ENCODE assay signal across 10 mouse cellular contexts in the genomic region with DNA sequence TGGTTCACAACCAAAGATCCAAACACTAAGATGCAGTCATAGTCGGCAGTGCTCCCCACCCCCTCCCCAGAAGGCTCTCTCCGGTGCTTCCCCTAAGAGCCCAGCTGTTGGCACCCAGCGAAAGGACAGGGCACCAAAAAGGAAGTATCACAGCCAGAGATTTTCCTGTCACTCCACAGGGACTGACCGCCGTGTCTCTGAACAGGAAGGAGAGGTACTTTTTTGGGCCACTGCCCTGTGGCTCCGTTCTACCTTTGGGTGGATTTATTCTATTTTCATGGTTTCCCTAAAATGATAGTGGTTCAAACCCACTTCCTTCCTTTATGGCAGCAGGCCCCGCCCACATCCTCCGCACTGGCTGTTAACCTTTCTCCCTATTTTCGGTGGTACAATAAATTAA. TPM values are rescaled to one million over a fixed set of nuclear protein-coding genes. Genes with fewer than 3 reads are reported as not detected.
DNase-seq lines count a peak whose midpoint lies in the region; ATAC-seq and TF ChIP-seq lines count a peak whose summit lies in the region.
"Had no signal": no experiment of that assay in that cellular context is flagged by ENCODE, and none has a peak within 500 bp of the region (broad histone marks: within the 10 kb centered on the region; RNA-seq: fewer than 3 reads in every experiment).

No protein-coding gene starts in this region.

- no peak for DNase-seq in kidney, adult 11 months
- DNase-seq in CD4-positive, CD25-positive, alpha-beta regulatory T cell, adult 2 months (ENCODE audit: low read depth, low spot score), result peak; percentile 57
- DNase-seq in forebrain, embryonic 11.5 days (ENCODE audit: low spot score), result no peak
- DNase-seq in layer of hippocampus, adult 11-12 months (ENCODE audit: low spot score), result no peak
- no peak for DNase-seq in hindbrain, postnatal 0 days (ENCODE audit: low spot score)
- DNase-seq: cerebellum, adult 18-20 months had no signal

- TF ChIP-seq CTCF in hindbrain, postnatal 0 days (IDR thresholded peaks at IDR 0.05; ENCODE audit: low read depth), result no peak

- H3K27me3 ChIP-seq in kidney, embryonic 15.5 days, result no peaks in the 10 kb centered on the region
- no peaks in the 10 kb centered on the region; the same call in 1 of the 2 replicates for H3K27me3 ChIP-seq in liver, embryonic 16.5 days (ENCODE audit: control insufficient read depth, insufficient read depth, low read depth, low read length)
- no peaks in the 10 kb centered on the region for H3K27me3 ChIP-seq in forebrain, embryonic 11.5 days (ENCODE audit: control insufficient read depth, insufficient read depth, low read length)
- no peaks in the 10 kb centered on the region for H3K27me3 ChIP-seq in hindbrain, postnatal 0 days (ENCODE audit: insufficient read depth, low read length)

- H3K27ac ChIP-seq in kidney, embryonic 15.5 days, result no peak overlapping the region
- no peak overlapping the region for H3K27ac ChIP-seq in liver, embryonic 16.5 days (ENCODE audit: low read length)
- H3K27ac ChIP-seq in forebrain, embryonic 11.5 days (ENCODE audit: low read depth, low read length), result no peak overlapping the region
- H3K27ac ChIP-seq in hindbrain, postnatal 0 days, result no peak overlapping the region
- H3K27ac ChIP-seq: midbrain, embryonic 10.5 days had no signal

- ATAC-seq in kidney, embryonic 15.5 days (replicated peaks; ENCODE audit: low FRiP score), result 0 out of 2 replicates have a peak, but pooled peaks have one; percentile 36
- ATAC-seq in granulocyte monocyte progenitor cell, adult 5-6 weeks (replicated peaks; ENCODE audit: poor library complexity, severe bottlenecking), result peak; percentile 94
- ATAC-seq in liver, embryonic 16.5 days (ENCODE audit: low read depth), result no peak
- ATAC-seq in forebrain, embryonic 11.5 days (replicated peaks; ENCODE audit: low FRiP score), result no peak
- ATAC-seq in hindbrain, postnatal 0 days, result no peak

- H3K4me3 ChIP-seq in kidney, embryonic 15.5 days (replicated peaks), result no peak overlapping the region
- H3K4me3 ChIP-seq in liver, embryonic 16.5 days (ENCODE audit: low read depth, low read length), result no peak overlapping the region
- no peak overlapping the region for H3K4me3 ChIP-seq in forebrain, embryonic 11.5 days (ENCODE audit: low read depth, low read length)
- H3K4me3 ChIP-seq in hindbrain, postnatal 0 days (ENCODE audit: low read length), result no peak overlapping the region
- H3K4me3 ChIP-seq: midbrain, embryonic 10.5 days had no signal

- WGBS in kidney, embryonic 15.5 days, result 41% methylated on average over 9 of the region's 9 CpGs
- 5% methylated on average over 9 of the region's 9 CpGs for WGBS in liver, embryonic 16.5 days (ENCODE audit: insufficient replicate concordance)
- WGBS in forebrain, embryonic 11.5 days, result 72% methylated on average over 9 of the region's 9 CpGs
- 69% methylated on average over 9 of the region's 9 CpGs for WGBS in hindbrain, postnatal 0 days

- H3K36me3 ChIP-seq in kidney, embryonic 15.5 days, result no peaks in the 10 kb centered on the region
- H3K36me3 ChIP-seq in liver, embryonic 16.5 days (ENCODE audit: control insufficient read depth, insufficient read depth), result no peaks in the 10 kb centered on the region
- no peaks in the 10 kb centered on the region for H3K36me3 ChIP-seq in forebrain, embryonic 11.5 days (ENCODE audit: control insufficient read depth, insufficient read depth, low read length)
- no peaks in the 10 kb centered on the region for H3K36me3 ChIP-seq in hindbrain, postnatal 0 days (ENCODE audit: insufficient read depth, low read length)
- H3K36me3 ChIP-seq: midbrain, embryonic 10.5 days had no signal

- H3K9me3 ChIP-seq in kidney, embryonic 15.5 days (replicated peaks), result no peaks in the 10 kb centered on the region
- H3K9me3 ChIP-seq in liver, embryonic 16.5 days (replicated peaks; ENCODE audit: control insufficient read depth, low read length), result no peaks in the 10 kb centered on the region
- H3K9me3 ChIP-seq in forebrain, embryonic 11.5 days (ENCODE audit: control insufficient read depth, low read length), result no peaks in the 10 kb centered on the region
- no peaks in the 10 kb centered on the region for H3K9me3 ChIP-seq in hindbrain, postnatal 0 days (ENCODE audit: low read length)
- H3K9me3 ChIP-seq: midbrain, embryonic 10.5 days had no signal

- no peak overlapping the region for H3K9ac ChIP-seq in kidney, embryonic 15.5 days
- no peak overlapping the region for H3K9ac ChIP-seq in liver, embryonic 16.5 days (ENCODE audit: low read depth, low read length)
- no peak overlapping the region for H3K9ac ChIP-seq in forebrain, embryonic 11.5 days (ENCODE audit: low read length)
- H3K9ac ChIP-seq in hindbrain, postnatal 0 days (replicated peaks; ENCODE audit: low read length), result no peak overlapping the region

- H3K4me2 ChIP-seq in kidney, embryonic 15.5 days, result peak overlapping the region; percentile 21; the same call in 1 of the 2 replicates
- 0 out of 2 replicates have a peak overlapping the region, but pooled peaks have one; percentile 2 for H3K4me2 ChIP-seq in liver, embryonic 16.5 days (ENCODE audit: low read depth, low read length)
- H3K4me2 ChIP-seq in forebrain, embryonic 11.5 days (ENCODE audit: low read depth, low read length, severe bottlenecking), result no peak overlapping the region
- H3K4me2 ChIP-seq in hindbrain, postnatal 0 days (ENCODE audit: low read depth, low read length), result no peak overlapping the region

- peaks cover 11% of the 10 kb centered on the region; the same call in 1 of the 2 replicates for H3K4me1 ChIP-seq in kidney, embryonic 15.5 days
- H3K4me1 ChIP-seq in liver, embryonic 16.5 days (ENCODE audit: control insufficient read depth, low read depth, low read length), result no peaks in the 10 kb centered on the region
- H3K4me1 ChIP-seq in forebrain, embryonic 11.5 days (replicated peaks; ENCODE audit: control insufficient read depth, insufficient read depth, low read length), result no peaks in the 10 kb centered on the region
- H3K4me1 ChIP-seq in hindbrain, postnatal 0 days (ENCODE audit: insufficient read depth, low read length), result no peaks in the 10 kb centered on the region
- H3K4me1 ChIP-seq: midbrain, embryonic 10.5 days had no signal

RNA-seq across cellular contexts. Expression of a gene that starts 42.9 kb away (rescaled TPM):
- polyA plus RNA-seq in kidney, embryonic 15.5 days (2015; fragmentation: Nextera tagmentation; extraction: Ambion mirVana), result 19.7 and 19.8 TPM in 2 replicates
- total RNA-seq in granulocyte monocyte progenitor cell, adult 5-6 weeks (2014; fragmentation: Nextera tagmentation), result 2.9 and 4.4 TPM in 2 replicates
- total RNA-seq in granulocyte monocyte progenitor cell, adult 5-6 weeks (2017), result 0.10 and 0.95 TPM in 2 replicates
- 3.0 and 3.2 TPM in 2 replicates for polyA plus RNA-seq in liver, embryonic 16.5 days (2015; fragmentation: Nextera tagmentation; extraction: Ambion mirVana)
- 26.3 and 32.8 TPM in 2 replicates for polyA plus RNA-seq in forebrain, embryonic 11.5 days (2014; fragmentation: Nextera tagmentation; extraction: Ambion mirVana)
- total RNA-seq in hindbrain, postnatal 0 days (2014; rRNA removed), result 41.4 and 47.7 TPM in 2 replicates
- 9.3 and 10.2 TPM in 2 replicates for polyA plus RNA-seq in hindbrain, postnatal 0 days (2015; fragmentation: Nextera tagmentation; extraction: Ambion mirVana)

Comparison
In these comparisons a context has a peak if more than half of its experiments do, and no peak if none do; other contexts are left out.
1. ATAC-seq: peak in kidney, embryonic 15.5 days (single experiment) and granulocyte monocyte progenitor cell, adult 5-6 weeks (single experiment); none in liver, embryonic 16.5 days (single experiment), forebrain, embryonic 11.5 days (single experiment) and hindbrain, postnatal 0 days (single experiment).
2. H3K4me2 ChIP-seq: peak in kidney, embryonic 15.5 days (single experiment) and liver, embryonic 16.5 days (single experiment); none in forebrain, embryonic 11.5 days (single experiment) and hindbrain, postnatal 0 days (single experiment).